Mouse (Mus musculus) heart, adult 2 months (tissue): Measurements from ENCODE around the gene 9130230L23Rik. TPM values are rescaled to one million over a fixed set of nuclear protein-coding genes. Genes with fewer than 3 reads are reported as not detected.

Experiments
- DNase-seq, 2 experiments: peaks; one replicate each; pipeline ENCODE4 v3.0.0; 2021
- H3K27ac ChIP-seq: fragments of 200-600 bp; 2 replicates; pipeline ENCODE4 v1.8.1; 2022
- H3K27me3 ChIP-seq: fragments of 200-500 bp; 2 replicates; pipeline ENCODE4 v1.6.1; 2012; ENCODE audit warnings: mild to moderate bottlenecking, low read length, inconsistent platforms, mixed read lengths; ENCODE audit not compliant: control insufficient read depth, insufficient read depth
- H3K36me3 ChIP-seq: fragments of 200-500 bp; 2 replicates; pipeline ENCODE4 v1.6.1; 2012; ENCODE audit warnings: low read length, inconsistent platforms; ENCODE audit not compliant: control insufficient read depth, insufficient read depth
- H3K4me1 ChIP-seq: fragments of 200-500 bp; 2 replicates; pipeline ENCODE4 v1.6.1; 2011; ENCODE audit warnings: low read length; ENCODE audit not compliant: control insufficient read depth, insufficient read depth
- H3K4me3 ChIP-seq: fragments of 200-600 bp; 2 replicates; pipeline ENCODE4 v1.8.1; 2022
- H3K79me2 ChIP-seq: fragments of 200-500 bp; replicated peaks from 2 replicates; pipeline ENCODE4 v1.6.1; 2012; ENCODE audit warnings: mild to moderate bottlenecking, inconsistent platforms, low read length, moderate library complexity, mixed read lengths; ENCODE audit not compliant: control insufficient read depth, insufficient read depth
- H3K9ac ChIP-seq: fragments of 200-500 bp; 2 replicates; pipeline ENCODE4 v1.6.1; 2012; ENCODE audit warnings: low read depth, mild to moderate bottlenecking, control low read depth, inconsistent platforms, low read length, mixed read lengths
- CTCF ChIP-seq: fragments of 200-600 bp; IDR thresholded peaks from 2 replicates; pipeline ENCODE4 v1.8.1; 2022; ENCODE audit warnings: antibody characterized with exemption, mild to moderate bottlenecking, moderate library complexity
- EP300 ChIP-seq: fragments of 200-500 bp; IDR thresholded peaks from 2 replicates; pipeline ENCODE4 v1.6.1; 2011; ENCODE audit warnings: low read depth, low read length, control low read depth; ENCODE audit not compliant: insufficient read depth
- POLR2A ChIP-seq: fragments of 200-500 bp; IDR thresholded peaks from 2 replicates; pipeline ENCODE4 v1.6.1; 2011; ENCODE audit warnings: mild to moderate bottlenecking, low read depth, low read length, control low read depth; ENCODE audit not compliant: insufficient read depth
- WGBS: fragments of 180-500 bp; shearing (Covaris S2); methylation state at CpG from one replicate; pipeline ENCODE4 v1.1.7; 2018; 5-methylcytosine and 5-hydroxymethylcytosine counted together
- intact Hi-C: fragments of 180-260 bp; cut with DNase I; formaldehyde crosslinking; loops from one replicate; pipeline ENCODE4 v1.15.1; 2025
- polyA plus RNA-seq: library from polyadenylated mRNA; depleted of rRNA; stranded (reverse); fragments of >200 nt; gene quantifications from 2 replicates; pipeline ENCODE4 v1.2.3, GENCODE M21; 2012
- total RNA-seq, 2 experiments: library from RNA; stranded (reverse); gene quantifications; 2 replicates each; pipeline ENCODE4 v1.2.3; 2021

Gene 9130230L23Rik
- total and polyA plus RNA-seq, 3 experiments: 0.27 TPM; not detected in 2

GRCm38 (mm10) chr5:65951513-65951909, 52.6 kb downstream of the 9130230L23Rik start:
- no peak for DNase-seq
- WGBS: 73% methylated on average over 4 of the region's 4 CpGs
- H3K36me3 ChIP-seq: no peaks in the 10 kb centered on the region
- intact Hi-C loops: no loop called here
- no peaks in the 10 kb centered on the region for H3K27me3 ChIP-seq
- H3K4me3 ChIP-seq: no peak overlapping the region
- H3K9ac ChIP-seq: no peak overlapping the region
- no peaks in the 10 kb centered on the region for H3K79me2 ChIP-seq
- no peak overlapping the region for H3K27ac ChIP-seq
- H3K4me1 ChIP-seq: no peaks in the 10 kb centered on the region
- peak; percentile 47 for TF ChIP-seq CTCF
- no peak for TF ChIP-seq EP300
- TF ChIP-seq POLR2A: no peak

- intact Hi-C loops: no loop called here
- no peak for TF ChIP-seq EP300
- no peak for TF ChIP-seq POLR2A
- no peak for TF ChIP-seq CTCF
These were observed 53.2 kb downstream of the 9130230L23Rik start for GRCm38 (mm10) chr5:65950679-65951512.

GRCm38 (mm10) chr5:65950236-65950635, 53.8 kb downstream of the 9130230L23Rik start:
- DNase-seq: no peak
- no peaks in the 10 kb centered on the region for H3K36me3 ChIP-seq
- no peak overlapping the region for H3K9ac ChIP-seq
- no peak for TF ChIP-seq POLR2A
- TF ChIP-seq CTCF: no peak
- no peak for TF ChIP-seq EP300
- no peak overlapping the region for H3K27ac ChIP-seq
- H3K79me2 ChIP-seq: no peaks in the 10 kb centered on the region
- H3K27me3 ChIP-seq: no peaks in the 10 kb centered on the region
- no peaks in the 10 kb centered on the region for H3K4me1 ChIP-seq
- no peak overlapping the region for H3K4me3 ChIP-seq
- 64% methylated on average over 6 of the region's 6 CpGs for WGBS
- intact Hi-C loops: no loop called here

More at GRCm38 (mm10) chr5:65950679-65951512, 53.2 kb downstream of the 9130230L23Rik start:
- 74% methylated on average over 18 of the region's 18 CpGs for WGBS
- peak in 1 of 2 experiments; percentile 32 for DNase-seq
- Histone ChIP-seq H3K9ac (no peak overlapping the region), H3K27ac (no peak overlapping the region), H3K27me3 (no peaks in the 10 kb centered on the region), H3K4me1 (no peaks in the 10 kb centered on the region), H3K79me2 (no peaks in the 10 kb centered on the region), H3K36me3 (no peaks in the 10 kb centered on the region), H3K4me3 (no peak overlapping the region)

- H3K9ac ChIP-seq: no peak overlapping the region
- TF ChIP-seq POLR2A: no peak
- no peak for TF ChIP-seq CTCF
- TF ChIP-seq EP300: no peak
- intact Hi-C loops: no loop called here
- no peaks in the 10 kb centered on the region for H3K36me3 ChIP-seq
- no peaks in the 10 kb centered on the region for H3K27me3 ChIP-seq
- no peak overlapping the region for H3K27ac ChIP-seq
- DNase-seq: no peak
- no peak overlapping the region for H3K4me3 ChIP-seq
- H3K79me2 ChIP-seq: no peaks in the 10 kb centered on the region
- no peaks in the 10 kb centered on the region for H3K4me1 ChIP-seq
- WGBS: 87% methylated on average over 3 of the region's 3 CpGs
These were observed 54.3 kb downstream of the 9130230L23Rik start for GRCm38 (mm10) chr5:65949822-65950221.

GRCm38 (mm10) chr5:65941145-65941544, 62.9 kb downstream of the 9130230L23Rik start:
- Histone ChIP-seq H3K4me3 (no peak overlapping the region), H3K27me3 (no peaks in the 10 kb centered on the region), H3K79me2 (no peaks in the 10 kb centered on the region), H3K4me1 (no peaks in the 10 kb centered on the region), H3K9ac (no peak overlapping the region), H3K36me3 (no peaks in the 10 kb centered on the region), H3K27ac (no peak overlapping the region)
- intact Hi-C loops: no loop called here
- 59% methylated on average over 4 of the region's 4 CpGs for WGBS
- DNase-seq: no peak
- TF ChIP-seq POLR2A (no peak), CTCF (no peak), EP300 (no peak)

- WGBS: 59% methylated on average over 9 of the region's 9 CpGs
- no peaks in the 10 kb centered on the region for H3K36me3 ChIP-seq
- no peak for TF ChIP-seq POLR2A
- TF ChIP-seq CTCF: peak; percentile 98
- peak; percentile 83; the same call in 1 of the 2 replicates for TF ChIP-seq EP300
- DNase-seq: peak; percentile 78 to 79
- H3K27me3 ChIP-seq: no peaks in the 10 kb centered on the region
- no peaks in the 10 kb centered on the region for H3K79me2 ChIP-seq
- no peak overlapping the region for H3K27ac ChIP-seq
- H3K4me1 ChIP-seq: no peaks in the 10 kb centered on the region
- no peak overlapping the region for H3K9ac ChIP-seq
- H3K4me3 ChIP-seq: no peak overlapping the region
- intact Hi-C loops: loop anchor here (1.0 to 10.0 kb wide), 4 partner anchors 115 to 533 kb away; partner anchors contain the start of gene Pds5a
These were observed 65.9 kb downstream of the 9130230L23Rik start for GRCm38 (mm10) chr5:65937998-65938715.
